Mouse (Mus musculus) T-helper 1 cell (primary cell): ENCODE results near the gene Sec13.

Experiments used
- in situ Hi-C: fragments of 300-600 bp; cut with MboI, MseI; formaldehyde crosslinking; loops from one replicate; pipeline ENCODE4 v1.15.1; 2025; ENCODE audit warnings: high pct_unique_total_duplicates

The Sec13 gene

DNA sequence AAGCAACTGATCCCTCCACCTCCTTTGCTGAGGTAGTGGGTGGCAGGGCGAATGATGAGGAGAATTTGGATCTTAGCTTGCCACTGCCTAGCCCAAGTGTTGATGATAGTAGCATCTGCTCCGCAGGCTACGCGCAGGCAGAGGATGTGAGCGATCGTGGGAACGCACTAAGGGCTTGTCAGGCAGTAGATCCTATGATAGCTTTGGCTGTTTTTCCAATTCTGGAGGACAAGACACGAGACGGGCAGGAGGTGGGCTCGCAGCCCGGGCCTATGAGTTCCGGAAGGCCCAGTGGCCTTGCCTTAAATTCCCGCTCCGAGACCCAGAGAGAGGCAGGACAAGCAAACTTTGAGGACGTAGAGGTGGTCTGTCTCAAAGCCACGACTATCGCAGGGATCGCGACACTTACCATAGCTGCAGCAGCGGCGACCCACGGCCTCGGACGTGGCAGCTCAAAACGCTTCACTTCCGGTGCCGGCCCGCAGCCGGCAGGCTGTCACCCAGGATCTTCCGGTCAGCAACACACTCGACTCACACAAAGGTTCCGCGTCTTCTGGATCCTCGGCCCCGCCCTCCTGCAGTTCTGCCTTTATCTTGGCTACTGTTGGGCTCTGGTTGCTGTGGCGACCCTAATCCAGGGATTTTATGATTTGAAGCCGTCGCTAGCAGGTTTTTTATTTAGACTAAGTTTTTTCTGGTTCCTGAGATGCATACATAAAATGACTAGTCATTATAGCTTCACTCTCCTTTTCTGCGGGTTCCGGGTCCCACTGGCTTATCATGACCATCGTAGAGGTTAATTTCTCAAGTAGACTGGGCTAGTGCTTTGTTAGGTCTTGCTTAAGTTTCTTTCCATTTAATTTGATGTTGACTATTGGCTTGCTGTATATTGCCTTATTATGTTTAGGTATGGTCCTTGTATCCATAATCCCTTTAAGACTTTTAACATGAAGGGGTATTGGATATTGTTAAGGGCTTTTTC, at the start of gene Sec13:
TSS of gene Sec13 (minus strand) at position 508 of the 982 bp plus-strand sequence.
- in situ Hi-C loops = no loop called here

DNA sequence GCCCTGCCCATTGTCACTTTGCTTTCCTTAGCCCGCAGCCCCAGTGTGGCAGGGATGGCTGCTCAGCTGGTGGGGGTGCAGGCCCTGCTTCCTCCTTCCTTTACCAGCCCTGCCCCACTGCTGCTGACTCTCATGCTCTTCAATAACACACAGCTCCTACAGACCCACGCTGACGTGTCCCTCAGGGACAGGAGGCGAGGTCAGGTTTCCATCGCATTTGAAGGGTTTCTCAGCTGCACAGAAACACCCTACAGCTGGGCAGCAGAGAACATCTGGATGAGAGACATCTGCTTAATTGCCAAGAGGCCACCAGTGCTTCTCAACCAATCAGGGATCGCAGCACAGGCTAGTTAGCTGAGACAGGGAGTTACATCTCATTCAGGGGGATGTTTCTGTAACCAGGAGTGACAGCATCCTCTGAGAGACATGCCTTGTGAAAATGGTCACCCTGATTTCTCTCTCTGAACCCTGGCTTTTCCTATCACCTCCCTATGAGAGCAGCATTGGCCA, 47.0 kb upstream of the Sec13 start:
- in situ Hi-C loops = no loop called here

DNA sequence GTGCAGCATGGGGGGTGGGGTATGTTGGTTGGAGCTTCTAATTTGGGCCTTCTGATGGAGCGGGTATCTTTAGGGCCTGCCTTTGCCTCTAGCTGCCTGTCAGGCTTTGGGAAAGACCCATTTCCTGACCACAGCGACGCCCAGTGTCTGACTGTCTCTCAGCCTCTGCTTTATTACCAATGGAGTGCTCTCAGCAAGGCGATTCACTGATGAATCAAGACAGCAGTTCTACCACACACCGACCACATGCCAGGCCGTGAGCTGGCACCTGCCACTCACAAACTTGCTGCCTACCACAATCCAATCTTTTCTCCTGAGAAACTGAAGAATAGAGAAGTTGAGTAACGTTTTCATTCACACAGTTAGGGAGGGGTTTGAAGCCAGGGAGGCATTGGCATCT, 45.1 kb upstream of the Sec13 start:
- in situ Hi-C loops = no loop called here

- in situ Hi-C loops = no loop called here
Measured at GRCm38 (mm10) chr6:113778229-113778753, 37.7 kb upstream of the Sec13 start.

- in situ Hi-C loops = no loop called here
Measured at GRCm38 (mm10) chr6:113768804-113769203, 28.3 kb upstream of the Sec13 start.

- in situ Hi-C loops = loop anchor here (5.0 kb wide), 1 partner anchor 311 kb away; no protein-coding TSS in a partner anchor
Measured at GRCm38 (mm10) chr6:113761644-113762043, 21.1 kb upstream of the Sec13 start.

DNA sequence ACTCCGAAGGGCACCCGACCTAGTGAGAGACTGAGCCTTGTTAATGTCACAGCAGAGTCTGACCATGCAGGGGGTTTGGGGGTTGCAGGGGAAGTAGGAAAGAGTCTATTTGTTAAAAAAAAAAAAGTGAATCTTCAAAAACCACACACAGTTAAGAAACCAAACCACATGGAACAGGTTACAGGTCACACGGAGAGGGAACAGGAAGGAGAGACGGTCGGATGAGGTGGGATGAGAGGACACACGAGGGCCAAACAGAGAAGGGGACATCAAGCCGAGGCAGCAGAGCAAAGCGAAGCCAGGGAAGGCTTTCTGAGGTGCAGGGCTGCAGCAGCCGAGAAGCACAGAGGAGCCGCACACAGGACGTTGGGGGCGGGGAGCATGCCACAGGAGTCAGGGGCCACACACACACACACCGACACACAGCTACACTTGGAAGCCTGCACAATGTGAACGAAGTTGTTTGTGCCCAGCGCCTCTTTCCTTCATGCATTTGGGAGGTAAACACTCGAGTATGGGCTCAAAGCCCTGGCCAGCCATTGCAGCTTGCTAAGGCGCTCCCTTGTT, 8.7 kb upstream of the Sec13 start:
- in situ Hi-C loops = no loop called here

- in situ Hi-C loops = no loop called here
Measured at GRCm38 (mm10) chr6:113748351-113748750, 7.8 kb upstream of the Sec13 start.

- in situ Hi-C loops = no loop called here
Measured at GRCm38 (mm10) chr6:113747284-113747683, 6.7 kb upstream of the Sec13 start.

GRCm38 (mm10) chr6:113745117-113745516, 4.6 kb upstream of the Sec13 start:
- in situ Hi-C loops = no loop called here

DNA sequence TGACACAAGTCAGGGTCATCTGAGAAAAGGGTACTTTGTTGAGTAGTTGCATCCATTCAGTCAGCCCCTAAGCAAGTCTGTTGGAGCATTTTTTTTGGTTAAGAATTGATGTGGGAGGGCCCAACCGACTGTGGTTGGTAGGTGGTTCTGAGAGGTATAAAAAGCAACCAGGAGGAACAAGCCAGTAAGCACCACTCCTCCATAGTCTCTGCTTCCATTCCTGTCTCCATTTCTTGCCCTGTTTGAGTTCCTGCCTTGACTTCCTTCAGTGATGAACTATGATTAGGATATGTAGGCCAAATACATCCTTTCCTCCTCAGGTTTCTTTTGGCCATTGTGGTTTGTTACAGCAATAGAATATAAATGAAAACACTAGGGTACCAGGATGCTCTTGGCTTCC, 2.6 kb upstream of the Sec13 start:
- in situ Hi-C loops = no loop called here

GRCm38 (mm10) chr6:113742321-113742720, 1.8 kb upstream of the Sec13 start:
- in situ Hi-C loops = no loop called here

- in situ Hi-C loops = no loop called here
Measured at GRCm38 (mm10) chr6:113741425-113741824, 882 bp upstream of the Sec13 start.

- in situ Hi-C loops = no loop called here
Measured at GRCm38 (mm10) chr6:113737318-113738046, 3.1 kb downstream of the Sec13 start.

DNA sequence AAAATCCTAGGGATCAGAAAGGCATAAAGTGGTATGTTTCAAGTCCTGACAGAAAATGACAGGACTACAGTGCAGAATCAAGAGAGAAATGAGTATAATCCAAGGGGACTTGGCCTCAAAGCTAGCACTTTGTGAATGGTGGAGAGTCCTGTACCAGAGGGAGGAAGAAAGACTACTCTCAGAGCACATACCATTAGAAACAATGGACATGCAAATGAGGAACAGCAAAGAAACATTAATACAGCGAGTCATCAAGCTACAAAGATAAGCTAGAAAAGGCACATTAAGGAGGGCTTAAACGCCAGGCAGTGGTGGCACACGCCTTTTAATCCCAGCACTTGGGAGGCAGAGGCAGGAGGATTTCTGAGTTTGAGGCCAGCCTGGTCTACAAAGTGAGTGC, 9.2 kb downstream of the Sec13 start:
- in situ Hi-C loops = no loop called here

DNA sequence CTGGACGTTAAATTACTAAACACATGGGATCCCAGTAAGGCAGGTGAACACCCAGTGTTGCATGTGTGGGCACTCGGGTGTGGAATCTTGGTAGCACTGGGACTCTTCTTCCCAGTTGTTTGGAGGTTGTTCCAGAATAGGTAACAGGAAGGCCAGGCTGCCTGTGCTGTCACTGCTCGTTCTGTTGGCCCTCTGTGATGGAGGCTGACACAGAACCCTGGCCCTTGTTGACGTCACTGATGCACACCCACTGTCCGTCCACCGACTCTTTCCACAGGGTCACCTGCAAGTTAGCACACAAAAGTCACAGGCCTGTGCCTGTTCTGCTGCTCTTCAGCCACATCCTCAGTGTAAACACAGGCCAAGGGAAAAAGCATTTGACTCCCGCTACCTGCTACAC, 12.4 kb downstream of the Sec13 start:
- in situ Hi-C loops = no loop called here

DNA sequence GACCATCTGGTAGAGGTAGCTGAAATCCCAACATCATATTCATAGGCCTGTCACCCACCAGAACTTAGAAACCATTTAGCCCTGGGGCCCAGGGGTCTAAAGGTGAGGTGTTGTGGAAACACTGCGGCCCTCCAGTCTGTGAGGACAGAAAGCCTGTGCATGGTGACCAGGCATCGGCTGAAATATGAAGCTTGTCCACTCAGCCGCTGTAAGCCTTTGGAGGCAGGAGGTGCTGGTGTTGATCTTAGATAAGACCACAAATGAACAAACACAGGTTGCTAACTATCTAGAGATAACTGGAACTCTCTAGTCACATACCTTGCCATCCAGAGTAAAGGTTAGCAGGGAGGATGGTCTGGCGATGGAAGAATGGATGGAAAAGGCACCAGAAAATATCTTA, 19.5 kb downstream of the Sec13 start:
- in situ Hi-C loops = no loop called here

GRCm38 (mm10) chr6:113719878-113720277, 20.7 kb downstream of the Sec13 start, which contains the start of gene Ghrl:
Ghrl (minus strand) TSS chr6:113719880.
- in situ Hi-C loops = loop anchor here (10.0 kb wide), 1 partner anchor 1995 kb away; no protein-coding TSS in a partner anchor

GRCm38 (mm10) chr6:113717541-113717940, 23.0 kb downstream of the Sec13 start:
- in situ Hi-C loops = loop anchor here (10.0 kb wide), 1 partner anchor 1997 kb away; no protein-coding TSS in a partner anchor

GRCm38 (mm10) chr6:113714797-113715196, 25.7 kb downstream of the Sec13 start:
- in situ Hi-C loops = loop anchor here (10.0 kb wide), 1 partner anchor 2000 kb away; no protein-coding TSS in a partner anchor

DNA sequence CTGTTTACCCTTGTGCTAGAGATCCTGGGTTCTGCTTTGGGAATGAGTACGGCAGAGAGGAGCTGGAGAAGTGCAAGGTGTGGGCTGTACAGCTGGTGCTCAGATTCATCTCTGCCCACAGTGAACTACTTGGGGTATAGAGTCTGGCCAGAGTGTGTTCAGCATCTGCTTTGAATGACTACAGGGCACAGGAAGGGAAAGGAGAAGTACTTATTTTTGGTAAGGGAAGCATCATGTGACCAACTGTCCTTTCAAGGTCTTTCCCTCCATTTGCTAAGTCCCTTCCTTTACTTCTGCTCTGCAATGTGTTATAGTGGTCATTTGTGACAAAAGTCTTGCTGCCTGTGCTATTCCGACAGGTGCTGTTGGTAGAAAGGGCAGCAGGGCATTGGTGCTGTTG, 26.3 kb downstream of the Sec13 start:
- in situ Hi-C loops = loop anchor here (10.0 kb wide), 1 partner anchor 2001 kb away; no protein-coding TSS in a partner anchor
